Mouse (Mus musculus) liver, adult (tissue): ENCODE results near the gene Olfr1339.

Experiments used
- GATA4 ChIP-seq: IDR thresholded peaks from 2 replicates; pipeline ENCODE4 v1.6.1; 2014; ENCODE audit warnings: mild to moderate bottlenecking, low read length; ENCODE audit not compliant: insufficient replicate concordance

Olfr1339 gene

DNA sequence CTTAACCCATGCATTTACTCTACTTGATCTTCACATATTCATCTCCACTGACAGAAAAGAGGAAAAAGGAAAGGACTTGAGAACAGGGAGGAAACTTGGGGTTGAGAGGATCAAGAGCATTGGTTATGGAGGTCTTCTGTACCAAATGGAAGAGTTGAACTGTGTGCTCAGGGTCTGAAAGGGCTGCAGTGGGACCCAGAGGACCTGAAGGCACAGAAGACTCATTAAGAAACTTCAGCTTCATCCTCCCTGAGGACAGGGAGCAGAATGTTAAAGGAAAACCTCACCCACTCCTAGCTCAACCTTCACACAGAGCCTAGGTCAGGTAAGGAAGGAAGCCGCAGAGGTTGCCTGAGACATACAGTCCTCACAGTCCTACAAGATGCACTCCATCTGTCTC is at the start of gene Olfr1339:
Olfr1339 (plus strand) TSS at position 301 of the 400 bp plus-strand sequence.
- TF ChIP-seq GATA4, result no peak

DNA sequence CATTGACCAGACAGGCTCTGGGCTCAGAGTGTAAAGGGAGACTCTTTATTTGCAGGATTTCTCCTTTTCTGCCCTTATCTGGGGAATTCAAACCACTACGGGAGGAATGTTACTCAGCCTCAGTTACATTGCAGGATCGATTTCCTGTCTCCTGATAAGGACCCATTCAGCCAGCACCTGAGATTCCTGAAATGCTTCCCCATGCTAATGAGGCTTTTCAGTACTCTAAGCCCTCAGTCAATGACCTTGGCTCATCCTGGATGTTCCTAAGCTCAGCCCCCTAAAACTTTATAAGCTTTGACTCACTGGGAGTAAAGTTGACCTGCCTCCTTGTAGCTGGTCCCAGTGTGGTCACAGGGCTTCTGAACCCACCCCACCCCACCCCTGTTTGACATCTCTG is 44.9 kb upstream of the Olfr1339 start:
- TF ChIP-seq GATA4, result no peak

DNA sequence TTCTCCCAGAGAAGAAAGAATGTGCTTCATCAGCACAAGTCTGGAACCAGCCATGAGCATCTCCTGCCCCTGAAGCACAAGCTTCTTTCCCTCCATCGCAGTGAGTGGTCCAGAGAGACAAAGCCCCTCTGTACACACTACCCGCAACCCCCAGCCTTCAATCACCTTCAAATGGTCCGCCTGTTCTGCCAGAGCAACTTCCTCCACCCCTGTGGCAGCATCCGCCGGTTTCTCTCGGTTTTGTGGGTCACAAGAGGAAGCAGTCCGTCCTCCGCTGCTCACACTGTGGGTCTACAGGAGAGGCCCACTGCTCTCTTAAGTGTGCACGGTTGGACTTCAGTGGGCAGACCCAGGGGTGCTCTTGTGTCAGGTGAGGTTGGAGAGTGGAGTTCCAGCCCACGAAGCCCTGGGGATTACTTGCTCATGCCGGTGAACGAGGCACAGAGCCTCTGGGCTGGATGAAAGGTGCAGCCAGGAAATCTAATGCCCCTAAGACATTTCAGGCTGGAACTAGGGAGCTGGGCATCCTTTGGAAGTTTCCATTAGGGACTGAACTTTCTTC is 39.5 kb upstream of the Olfr1339 start, which contains the start of gene Olfr1342:
Olfr1342 (minus strand) TSS at position 345 of the 562 bp plus-strand sequence.
- TF ChIP-seq GATA4, result no peak

DNA sequence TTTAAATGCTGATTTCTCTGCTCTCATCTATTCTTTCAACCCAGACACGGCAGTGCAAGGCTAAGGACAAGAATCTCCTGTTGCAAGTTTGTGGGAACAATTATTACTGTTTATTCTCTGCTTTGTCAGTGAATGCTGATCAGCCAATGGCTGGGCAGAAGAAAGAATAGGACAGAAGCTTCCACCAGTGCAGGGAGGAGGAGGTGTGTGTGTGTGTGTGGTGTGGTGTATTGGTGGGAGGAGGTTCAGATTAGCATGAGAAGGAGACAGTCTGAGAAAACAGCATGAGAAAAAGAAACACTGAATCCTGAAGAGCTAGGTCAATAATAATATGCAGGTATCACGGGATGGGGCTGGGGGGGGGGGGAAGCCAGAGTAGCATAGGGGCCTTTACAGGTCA is 38.2 kb upstream of the Olfr1339 start:
- TF ChIP-seq GATA4, result no peak

DNA sequence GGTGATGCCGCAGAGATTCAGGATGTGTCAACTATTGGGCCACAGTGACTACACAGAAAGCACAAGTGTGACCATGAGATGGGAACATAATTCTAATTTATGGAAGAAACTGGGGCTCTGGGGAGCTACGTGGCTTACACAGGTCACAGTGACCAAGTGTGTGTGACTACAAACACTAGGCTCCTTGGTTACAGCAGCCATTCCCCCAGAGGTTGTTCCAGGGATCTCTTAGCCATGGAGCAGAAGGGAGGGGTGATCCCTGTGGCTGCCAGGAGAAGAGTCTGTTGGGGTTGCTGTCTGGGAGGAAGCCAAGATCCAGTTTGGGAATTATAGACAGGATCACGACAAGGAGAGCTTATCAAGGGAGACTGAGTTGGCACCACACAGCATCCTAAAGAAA is 28.8 kb upstream of the Olfr1339 start, which contains the start of gene Olfr1341:
Olfr1341 (plus strand) TSS at position 301 of the 400 bp plus-strand sequence.
- no peak for TF ChIP-seq GATA4

DNA sequence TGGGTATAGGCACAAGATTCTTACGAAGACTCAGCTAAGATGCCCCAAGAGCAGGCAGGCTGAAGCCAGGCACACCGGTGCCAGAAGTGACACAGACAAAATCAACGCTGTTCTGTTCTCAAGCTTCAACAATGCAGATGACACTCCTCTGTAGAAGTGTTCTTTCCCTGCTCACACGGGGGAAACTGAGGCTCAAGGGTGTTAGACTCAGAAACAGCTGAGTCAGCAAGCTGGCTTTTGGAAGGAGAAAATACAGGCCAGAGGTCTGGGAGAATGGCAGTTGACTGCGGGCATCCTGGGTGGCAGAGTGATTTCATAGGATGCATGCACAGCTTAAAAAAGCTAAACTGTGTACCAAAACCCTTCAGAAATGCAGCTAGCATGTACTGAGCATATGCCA is 23.9 kb upstream of the Olfr1339 start:
- TF ChIP-seq GATA4, result no peak

DNA sequence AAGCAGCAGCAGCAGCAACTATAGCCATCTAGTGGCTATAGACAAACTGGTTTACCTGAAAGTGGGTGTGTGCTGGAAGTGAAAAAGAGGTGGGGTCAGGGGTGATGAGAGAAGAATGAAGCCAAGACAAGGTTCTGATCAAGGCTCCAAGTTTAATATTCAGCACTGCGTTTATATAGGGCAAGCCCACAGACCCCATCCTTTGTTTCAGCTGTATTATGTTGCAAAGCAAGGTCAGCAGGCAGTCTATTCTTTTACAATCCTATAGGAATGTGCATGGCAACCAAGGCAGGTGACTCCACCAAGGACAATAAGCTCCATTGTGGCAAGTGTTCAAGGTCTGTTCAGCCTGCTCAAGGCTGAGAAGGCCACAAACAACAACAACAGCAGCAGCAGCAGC is 20.3 kb upstream of the Olfr1339 start:
- no peak for TF ChIP-seq GATA4

DNA sequence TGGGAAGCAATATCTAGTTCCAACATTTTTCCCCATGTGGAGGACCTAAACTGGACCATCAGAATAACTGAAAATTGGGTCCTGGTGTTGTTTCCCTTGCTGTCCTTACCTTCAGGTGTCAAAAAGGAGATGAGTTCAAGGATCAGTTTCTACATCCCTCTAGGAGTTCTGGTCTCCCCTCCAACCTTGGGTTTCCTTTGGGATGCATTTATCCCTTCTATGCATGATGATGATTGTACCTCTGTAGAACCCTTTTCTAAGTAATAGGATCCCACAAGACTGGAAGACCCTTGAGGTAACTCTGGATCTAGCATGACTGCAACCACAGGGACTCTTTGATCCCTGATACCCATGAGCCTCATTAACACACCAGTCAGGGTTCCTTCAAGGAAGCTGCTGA is 12.1 kb upstream of the Olfr1339 start, which contains the start of gene Olfr1340:
Olfr1340 (plus strand) TSS at position 301 of the 400 bp plus-strand sequence.
- no peak for TF ChIP-seq GATA4

DNA sequence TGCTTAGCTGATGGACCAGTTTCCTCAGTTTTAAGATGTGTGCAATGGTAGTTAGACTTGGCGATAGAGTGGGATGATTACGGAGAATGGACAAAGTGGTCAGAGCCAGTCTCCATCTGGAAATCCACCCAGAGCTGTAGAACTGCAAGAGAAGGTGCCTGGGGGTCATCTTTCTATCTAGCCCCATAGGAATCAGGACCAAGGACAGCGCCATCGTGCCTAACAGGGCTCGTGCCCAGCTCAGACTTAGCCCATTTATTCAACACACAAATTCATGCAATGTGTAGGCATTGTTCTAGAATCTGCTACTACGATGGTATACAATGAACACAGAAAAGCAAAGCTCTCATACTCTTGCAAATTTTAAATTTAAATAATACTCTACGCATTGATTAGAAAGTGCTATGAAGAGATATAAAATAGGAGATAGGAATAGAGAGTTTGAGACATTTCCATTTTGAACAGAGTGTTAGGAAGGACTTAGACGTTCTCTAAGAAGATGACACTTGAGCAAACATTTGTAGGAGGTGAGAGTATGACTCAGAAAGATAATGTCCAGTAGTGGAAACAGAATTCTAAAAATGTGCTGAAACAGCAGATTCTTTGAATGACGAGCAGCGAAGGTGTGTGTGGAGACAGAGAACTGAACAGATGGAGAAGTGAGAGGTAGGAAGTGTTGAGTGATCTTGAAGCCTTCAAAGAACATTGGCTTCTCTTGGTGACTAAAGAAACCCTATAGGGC is 10.1 kb upstream of the Olfr1339 start:
- no peak for TF ChIP-seq GATA4

DNA sequence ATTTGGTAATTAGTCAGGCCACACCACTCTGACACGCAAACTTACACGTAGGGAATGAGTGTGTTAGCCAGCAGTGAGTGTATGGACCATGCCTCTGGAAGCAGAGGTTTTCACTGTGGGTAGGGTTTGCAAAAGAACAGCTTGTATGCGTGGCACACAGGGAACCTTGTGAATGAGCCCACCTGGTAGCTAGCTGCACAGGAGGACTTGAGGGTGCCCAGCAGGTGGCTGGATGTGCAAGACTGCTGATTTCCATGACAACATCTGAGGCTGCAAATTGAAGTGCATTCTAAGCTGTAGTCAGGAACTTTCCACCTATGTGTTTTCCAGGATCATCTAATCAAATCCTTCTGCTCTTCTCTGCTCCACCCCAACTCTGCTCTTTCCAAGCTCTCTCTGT is 7.6 kb downstream of the Olfr1339 start:
- TF ChIP-seq GATA4, result no peak

DNA sequence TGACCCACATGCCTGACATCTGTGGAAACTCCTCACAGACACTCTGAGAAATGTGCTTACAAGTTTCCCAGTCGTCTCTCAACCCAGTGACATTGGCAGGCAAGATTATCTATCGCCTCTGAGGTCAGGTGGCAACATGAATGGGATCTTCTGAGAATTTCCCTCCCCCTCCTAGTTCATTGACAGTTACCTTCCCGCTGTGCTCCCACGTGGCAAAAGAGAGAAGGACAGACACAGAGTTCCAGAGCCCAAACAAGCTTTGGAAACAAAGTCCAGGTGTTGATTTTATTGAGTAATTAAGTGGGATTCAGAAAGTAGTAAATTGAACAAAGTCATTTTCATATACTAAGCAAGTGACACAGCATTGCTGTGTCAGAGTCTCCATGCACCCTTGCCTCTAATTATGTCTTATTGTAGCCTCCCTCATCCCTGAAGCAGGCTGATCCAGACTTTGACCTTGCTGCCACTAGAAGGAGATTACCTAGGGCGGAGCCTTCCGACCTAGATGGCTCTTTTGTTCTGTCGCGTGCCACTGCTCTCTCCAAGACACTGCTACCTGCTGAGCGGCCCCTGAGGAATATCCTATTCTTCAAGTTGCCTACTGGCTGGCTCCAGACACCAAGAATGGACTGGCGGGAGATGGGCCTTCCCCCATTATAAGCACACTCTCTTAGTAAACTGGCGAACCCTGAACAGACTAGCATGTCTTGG is 9.2 kb downstream of the Olfr1339 start:
- TF ChIP-seq GATA4, result no peak

DNA sequence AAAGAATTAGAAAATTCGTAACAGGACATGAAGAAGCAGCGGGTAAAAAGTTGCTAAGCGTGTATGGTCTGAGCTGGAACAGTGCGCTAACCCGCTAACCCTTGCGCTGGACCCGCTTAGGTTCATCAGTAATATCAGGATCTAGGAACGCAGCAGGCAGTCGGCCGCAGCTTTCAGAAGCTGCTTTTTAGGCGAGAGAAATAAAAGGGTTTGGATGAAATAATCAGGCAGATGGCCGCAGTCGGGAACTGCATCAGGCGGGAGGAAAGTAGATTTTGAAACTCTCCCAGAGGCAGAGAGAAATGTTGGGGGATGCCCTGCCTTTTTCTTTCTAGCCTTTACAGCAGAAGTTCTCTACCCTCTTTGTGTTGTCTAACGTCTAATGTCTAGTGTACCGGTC is 9.9 kb downstream of the Olfr1339 start:
- no peak for TF ChIP-seq GATA4

DNA sequence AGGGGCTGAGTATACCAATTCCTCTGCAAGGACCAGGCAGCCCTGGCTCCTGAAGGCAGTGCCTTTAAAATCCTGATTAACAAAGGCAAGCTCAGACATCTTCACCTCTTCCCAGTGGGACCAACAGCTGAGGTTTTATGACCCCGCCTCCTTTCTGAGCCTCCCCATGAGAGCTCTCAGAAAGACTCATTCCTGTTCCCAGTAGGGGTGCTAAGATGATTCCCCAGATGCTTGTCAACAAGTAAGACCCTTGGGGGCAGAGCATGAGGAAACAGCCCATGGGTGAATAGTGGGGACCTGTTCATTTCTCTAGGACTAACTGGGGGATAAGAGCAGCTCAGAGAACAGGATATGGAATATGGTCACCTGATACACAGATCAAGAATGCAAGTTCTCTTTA is 26.7 kb downstream of the Olfr1339 start, which contains the start of gene Olfr1338:
Olfr1338 (minus strand) TSS at position 101 of the 400 bp plus-strand sequence.
- TF ChIP-seq GATA4, result no peak

DNA sequence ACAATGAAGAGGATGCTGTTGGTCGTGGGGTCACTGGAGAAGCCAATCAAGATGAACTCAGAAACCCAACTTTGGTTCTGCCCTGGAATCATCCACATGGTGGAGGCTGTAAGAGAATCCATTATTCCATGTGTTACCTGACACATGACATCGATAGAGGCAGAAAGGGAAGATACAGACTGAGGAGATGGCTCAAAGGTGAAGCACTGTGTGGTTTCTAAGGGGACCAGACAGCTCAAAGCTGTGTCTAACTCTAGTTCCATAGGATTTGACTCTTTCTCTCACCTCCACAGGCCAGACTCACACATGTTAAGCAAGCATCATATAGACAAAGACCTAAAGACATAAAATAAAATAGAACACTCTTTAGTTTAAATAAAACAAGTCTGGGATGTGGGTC is 50.5 kb downstream of the Olfr1339 start, which contains the start of gene Olfr1337:
Olfr1337 (minus strand) TSS at position 101 of the 400 bp plus-strand sequence.
- no peak for TF ChIP-seq GATA4
